Mouse (Mus musculus) thymus, postnatal 14 days (tissue): ENCODE measurements around the gene Prr19.
A peak's percentile ranks its signal among the peaks of the same experiment; 100 is the strongest.

Experiments
- DNase-seq: peaks from one replicate; pipeline ENCODE4 v3.0.0; 2021

Gene Prr19

DNA sequence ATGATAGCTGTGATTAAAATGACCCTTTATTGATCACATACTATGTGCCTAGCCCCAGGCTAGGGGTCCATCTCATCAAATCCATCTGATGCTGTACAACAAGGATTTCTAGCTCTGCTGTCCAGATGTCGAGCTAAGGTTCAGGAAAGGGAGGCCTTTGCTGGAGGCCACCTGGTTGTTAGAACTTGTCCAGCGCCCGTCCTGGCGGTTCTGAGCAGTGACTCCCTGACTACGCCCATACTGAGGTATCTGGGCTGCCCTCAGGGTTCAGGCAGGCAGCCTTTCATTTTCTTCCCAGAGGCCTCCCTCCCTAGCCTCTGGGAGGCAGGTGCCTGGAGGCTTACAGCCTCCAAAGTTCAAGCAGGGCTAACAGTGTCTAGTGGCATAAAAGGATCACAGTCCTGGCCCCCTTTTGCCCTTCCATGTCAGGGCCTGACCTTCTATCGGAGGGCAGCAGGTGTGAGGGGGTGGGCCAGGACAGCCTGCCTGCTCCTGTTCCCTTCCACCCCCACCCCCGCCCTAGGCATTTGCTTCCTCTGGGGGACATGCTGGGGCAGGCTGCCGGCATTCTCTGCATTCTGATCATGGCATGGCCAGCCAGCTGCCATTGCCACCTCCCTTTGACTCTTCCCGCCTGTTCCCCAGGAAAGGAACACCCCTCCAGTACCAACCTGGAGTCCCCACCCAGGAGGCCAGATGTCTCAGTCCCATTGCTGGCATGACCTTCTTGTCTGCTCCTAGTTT lies 25.5 kb upstream of the Prr19 start:
- DNase-seq: no peak

DNA sequence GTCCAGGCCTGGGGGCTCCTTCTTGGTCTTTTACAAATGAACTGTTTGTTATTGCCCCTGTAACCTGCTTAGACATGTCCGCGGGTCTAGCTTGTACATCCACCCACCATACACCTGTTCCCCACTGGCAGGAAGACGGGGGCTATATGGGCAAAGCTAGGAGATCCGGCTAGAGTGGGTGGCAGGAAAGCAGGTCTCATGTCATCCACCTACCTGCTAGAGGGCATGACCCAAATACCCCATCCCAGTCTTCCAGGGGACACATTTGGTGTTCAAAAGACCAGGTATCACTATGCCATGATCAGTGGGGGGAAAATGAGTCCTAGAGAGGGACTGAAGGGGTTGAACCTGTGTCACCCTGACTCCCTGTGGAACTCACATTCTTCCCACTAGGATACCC lies 23.8 kb upstream of the Prr19 start:
- peak; percentile 40 for DNase-seq

DNA sequence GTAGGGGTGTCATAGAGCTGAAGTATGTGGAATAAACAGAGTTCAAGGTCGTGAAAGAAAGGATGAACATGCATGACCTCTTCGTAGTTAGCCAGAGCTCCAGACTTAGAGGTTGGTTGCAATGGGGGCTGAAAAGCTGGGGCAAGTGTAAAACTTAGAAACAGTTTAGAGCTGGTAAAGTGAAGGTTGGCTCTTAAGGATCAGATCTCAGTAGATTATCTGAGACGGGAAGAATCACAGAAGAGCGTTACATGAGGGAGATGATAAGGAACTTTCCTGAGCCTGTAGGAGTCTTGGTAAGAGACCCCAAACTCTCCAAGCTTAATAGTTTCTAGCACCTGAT lies 23.2 kb upstream of the Prr19 start:
- no peak for DNase-seq

DNA sequence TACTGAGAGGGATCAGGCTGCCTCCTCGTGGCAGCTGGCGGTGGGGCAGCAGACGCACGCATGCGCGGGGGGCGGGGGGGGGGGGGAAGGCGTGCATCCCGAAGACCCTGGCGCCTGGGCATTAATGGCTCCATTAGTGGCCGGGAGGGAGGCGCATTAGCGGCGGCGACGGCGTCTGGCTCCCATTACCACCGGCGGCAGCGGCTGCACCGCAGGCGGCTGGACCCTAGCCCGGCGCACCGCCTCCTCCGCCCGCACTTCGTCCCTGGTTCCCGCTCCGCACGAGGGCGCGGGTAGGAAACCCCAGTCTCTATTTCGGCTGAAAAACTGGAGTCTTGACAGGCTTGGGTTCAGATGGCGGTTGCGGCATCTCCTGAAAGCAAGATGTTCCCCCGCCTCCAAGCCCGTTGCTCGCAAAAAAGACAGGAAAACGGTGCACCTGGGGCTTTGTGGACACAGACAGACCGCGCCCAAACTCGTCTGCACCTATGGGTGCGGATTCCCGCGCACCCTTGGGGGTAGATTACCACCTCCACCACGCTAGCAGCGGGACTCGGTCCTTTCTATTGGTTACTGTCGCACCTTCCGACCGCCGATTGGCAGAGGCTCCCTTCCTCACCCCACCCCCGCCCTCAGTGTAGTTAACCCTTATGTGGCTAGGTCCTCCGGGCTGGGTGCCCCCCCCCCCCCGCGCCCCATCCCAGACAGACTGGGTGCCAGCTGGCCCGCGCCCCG lies 22.7 kb upstream of the Prr19 start:
- DNase-seq: peak; percentile 93

- DNase-seq: peak; percentile 90
These were observed 21.9 kb upstream of the Prr19 start for GRCm38 (mm10) chr7:25279076-25279860.

DNA sequence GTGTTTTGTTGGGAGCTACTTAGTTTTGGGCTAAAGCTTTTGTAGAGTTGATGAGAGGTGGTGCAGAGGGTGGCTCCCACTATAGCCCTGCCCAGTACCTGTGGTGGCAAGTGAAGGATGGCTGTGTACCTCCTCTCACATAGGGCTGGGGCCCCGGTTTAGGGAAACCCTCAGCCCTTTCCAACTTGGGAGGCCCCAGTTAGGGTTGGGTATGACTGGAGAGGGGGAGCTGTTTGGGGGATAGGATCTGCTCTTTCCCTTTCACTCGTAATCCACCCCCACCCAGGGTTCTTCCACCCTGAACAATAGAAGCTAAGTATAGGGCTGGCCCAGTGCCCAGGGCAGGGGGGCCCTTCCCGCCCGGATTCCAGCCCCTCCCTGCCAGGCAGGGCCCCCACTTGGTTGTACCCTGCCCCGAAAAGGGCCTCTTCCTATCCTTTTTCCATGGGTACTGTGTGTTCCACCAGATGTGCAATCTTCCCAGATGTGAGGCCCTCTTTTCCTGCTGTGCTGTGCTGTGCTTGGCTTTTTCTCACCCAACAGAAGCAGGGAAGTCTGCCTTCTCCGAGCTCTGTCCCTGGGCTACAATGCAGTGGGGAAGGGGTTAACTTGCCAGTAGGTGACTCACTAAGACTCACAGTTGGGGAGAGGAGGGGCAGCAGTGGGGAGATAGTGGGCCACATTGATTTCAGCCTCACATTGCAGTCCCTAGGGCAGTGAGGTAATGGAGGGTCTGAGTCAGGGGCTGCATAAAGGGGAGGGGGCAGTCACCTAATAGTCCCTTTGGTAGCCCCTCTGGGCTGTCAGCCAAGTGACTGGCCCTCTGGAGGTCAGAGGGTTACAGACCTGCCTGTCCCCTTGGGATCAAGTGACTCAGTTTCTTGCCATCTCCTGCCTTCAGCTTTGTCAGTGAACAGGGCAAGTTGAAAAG lies 21.1 kb upstream of the Prr19 start:
- no peak for DNase-seq

DNA sequence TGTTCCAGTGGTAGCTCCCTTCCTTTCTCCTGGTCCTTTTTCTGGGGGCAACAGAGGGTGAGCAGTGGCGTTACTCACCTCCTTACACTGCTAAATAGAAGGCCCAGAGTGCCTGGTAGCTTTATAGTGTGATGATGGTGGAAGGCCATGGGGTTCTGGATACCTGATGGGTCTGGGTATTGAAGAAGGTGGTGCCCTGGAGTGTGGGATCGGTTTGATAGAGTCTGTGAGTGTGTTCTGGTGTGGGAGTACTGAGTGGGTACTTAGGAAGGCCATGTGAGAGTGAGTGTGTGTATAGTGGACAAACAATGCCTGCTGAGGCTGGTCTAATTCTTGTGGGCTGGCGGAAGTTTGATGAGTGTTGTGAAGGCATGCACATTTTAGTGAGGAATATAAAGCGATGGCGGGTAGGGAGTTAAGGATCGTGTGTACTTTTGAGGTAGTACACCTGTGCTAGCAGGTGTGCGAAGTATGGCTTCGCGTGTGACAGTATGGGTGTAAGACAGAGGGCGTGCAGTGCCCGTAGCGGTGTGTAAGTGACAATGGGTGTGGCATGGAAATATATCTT lies 20.0 kb upstream of the Prr19 start:
- DNase-seq: no peak

- DNase-seq: peak; percentile 99
These were observed 19.2 kb upstream of the Prr19 start for GRCm38 (mm10) chr7:25281734-25282601.

GRCm38 (mm10) chr7:25282731-25283211 lies 18.4 kb upstream of the Prr19 start:
- peak; percentile 57 for DNase-seq

DNA sequence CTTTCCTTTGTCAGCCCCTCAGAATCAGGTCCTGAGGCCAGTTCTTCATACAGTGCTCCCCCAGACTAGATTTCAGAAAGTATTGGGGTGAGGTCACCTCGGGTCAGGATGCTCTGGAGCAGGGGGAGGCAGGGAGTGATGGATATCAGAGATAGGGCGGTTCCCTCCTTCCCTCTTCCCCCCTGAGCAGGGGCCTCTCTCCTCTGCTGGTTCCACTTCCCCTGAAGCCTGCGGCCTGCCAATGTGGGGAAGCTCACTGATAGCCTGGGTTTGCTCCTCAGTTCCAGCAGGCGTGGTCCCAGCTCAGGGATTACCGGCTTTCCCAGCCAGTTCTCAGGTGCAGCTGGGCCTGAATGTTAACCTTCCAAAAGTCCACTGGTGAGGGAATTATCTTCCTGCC lies 17.6 kb upstream of the Prr19 start:
- no peak for DNase-seq

- DNase-seq: no peak
These were observed 17.0 kb upstream of the Prr19 start for GRCm38 (mm10) chr7:25284171-25284570.

DNA sequence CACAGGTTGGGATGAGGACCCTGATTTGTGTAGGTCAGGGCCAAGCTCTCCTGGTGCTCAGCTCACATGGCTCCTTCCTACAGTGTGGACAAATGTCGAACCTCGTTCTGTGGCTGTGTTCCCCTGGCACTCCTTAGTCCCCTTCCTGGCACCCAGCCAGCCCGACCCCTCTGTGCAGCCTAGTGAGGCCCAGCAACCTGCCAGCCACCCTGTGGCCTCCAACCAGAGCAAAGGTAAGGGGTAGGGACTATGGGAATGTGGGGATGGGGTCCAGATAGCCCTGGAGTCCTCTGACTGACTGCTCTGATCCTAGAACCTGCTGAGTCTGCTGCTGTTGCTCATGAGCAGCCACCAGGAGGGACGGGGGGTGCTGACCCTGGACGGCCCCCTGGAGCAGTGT lies 16.4 kb upstream of the Prr19 start:
- no peak for DNase-seq

DNA sequence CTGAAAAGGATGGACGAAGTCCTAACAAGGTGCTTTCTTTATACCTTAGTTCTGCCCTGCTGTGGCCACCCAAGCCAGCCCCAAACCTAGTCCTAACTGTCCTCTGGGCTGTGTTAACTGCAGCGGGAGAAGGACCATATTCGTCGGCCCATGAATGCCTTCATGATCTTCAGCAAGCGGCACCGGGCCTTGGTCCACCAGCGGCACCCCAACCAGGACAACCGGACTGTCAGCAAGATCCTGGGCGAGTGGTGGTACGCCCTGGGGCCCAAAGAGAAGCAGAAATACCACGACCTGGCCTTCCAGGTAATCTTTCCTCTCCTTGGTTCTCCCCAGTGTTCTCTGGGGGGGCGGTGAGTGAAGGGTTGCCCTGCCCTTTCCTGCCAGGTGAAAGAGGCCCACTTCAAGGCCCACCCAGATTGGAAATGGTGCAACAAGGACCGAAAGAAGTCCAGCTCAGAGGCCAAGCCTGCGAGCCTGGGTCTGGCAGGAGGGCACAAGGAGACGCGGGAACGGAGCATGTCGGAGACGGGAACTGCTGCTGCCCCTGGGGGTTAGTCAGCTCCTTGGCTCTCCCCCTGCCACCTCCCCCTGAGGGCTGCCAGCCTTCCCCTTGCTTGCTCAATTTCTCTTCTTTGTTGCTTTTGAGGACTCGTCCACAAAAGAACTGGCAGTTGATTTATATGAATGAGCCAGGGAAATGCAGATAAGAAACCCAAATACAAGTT lies 15.5 kb upstream of the Prr19 start:
- no peak for DNase-seq

- no peak for DNase-seq
These were observed 14.2 kb upstream of the Prr19 start for GRCm38 (mm10) chr7:25286989-25287388.

DNA sequence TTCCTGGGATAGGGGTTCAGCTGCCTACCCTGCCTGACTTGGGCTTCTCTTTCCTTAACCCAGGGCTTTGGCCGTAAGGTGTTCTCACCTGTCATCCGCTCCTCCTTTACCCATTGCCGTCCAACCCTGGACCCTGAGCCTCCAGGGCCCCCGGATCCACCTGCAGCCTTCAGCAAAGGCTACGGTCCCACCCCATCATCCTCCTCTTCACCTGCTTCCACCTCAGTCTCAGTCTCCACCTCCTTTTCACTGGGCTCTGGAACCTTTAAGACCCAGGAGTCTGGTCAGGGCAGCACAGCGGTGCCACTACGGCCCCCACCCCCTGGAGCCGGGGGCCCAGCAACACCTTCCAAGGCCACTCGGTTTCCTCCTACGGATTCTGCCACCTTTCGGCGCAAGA lies 13.2 kb upstream of the Prr19 start:
- DNase-seq: no peak

GRCm38 (mm10) chr7:25288721-25289120 lies 12.5 kb upstream of the Prr19 start:
- DNase-seq: no peak

DNA sequence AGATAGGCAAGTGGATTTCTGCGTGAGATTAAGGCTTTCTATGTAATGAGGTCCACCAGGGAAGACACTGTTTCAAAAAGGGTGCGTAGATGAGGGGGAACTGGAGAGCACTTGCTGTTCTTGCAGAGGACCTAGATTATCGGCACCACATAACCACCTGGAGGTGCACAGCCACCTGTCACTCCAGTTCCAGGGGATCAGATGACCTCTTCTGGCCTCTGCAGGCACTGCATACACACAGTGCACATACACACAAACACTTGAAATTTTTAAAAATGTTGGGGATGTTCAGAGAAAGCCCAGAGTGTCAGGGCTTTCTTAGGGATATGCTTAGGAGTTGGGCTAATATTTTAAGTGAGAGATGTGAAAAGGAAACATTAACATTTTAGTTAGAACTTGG lies 11.3 kb upstream of the Prr19 start:
- DNase-seq: no peak

- no peak for DNase-seq
These were observed 10.7 kb upstream of the Prr19 start for GRCm38 (mm10) chr7:25290463-25290862.

DNA sequence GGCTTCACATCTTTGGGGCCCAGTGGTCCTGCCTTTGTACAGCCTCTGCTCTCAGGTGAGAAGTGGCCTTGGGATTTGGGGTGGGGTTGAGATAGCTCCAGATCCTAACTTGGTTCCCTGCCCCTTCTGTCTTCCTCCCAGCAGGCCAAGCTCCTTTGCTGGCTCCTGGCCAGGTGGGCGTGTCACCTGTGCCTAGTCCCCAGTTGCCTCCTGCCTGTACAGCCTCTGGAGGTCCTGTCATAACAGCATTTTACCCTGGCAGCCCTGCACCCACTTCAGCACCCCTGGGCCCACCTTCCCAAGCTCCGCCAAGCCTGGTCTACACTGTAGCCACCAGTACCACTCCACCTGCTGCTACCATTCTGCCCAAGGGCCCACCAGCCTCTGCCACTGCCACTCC lies 10.3 kb upstream of the Prr19 start:
- no peak for DNase-seq

- DNase-seq: no peak
These were observed 9.1 kb upstream of the Prr19 start for GRCm38 (mm10) chr7:25292107-25292506.
